Mouse (Mus musculus): ENCODE data around the gene Stap2. TPM values are rescaled to one million over a fixed set of nuclear protein-coding genes. Genes with fewer than 3 reads are reported as not detected.

Gene Stap2
- 0.28 and 0.35 TPM in 2 replicates for polyA plus RNA-seq (2021; fragmentation: Nextera tagmentation)
- long read RNA-seq, experiment 1, partial matches to known transcripts: 0 of 1 reads
- long read RNA-seq, experiment 1, other reads (novel, unspliced or antisense): 0 of 1 reads
- long read RNA-seq, experiment 2, partial matches to known transcripts: 0 of 7 reads
- long read RNA-seq, experiment 2, other reads (novel, unspliced or antisense): 3 of 7 reads

GRCm38 (mm10) chr17:56005415-56006061, at the start of gene Stap2, which contains the start of gene Mpnd:
Stap2 (minus strand) TSS chr17:56005584.
Mpnd (plus strand) TSS chr17:56005711.

GRCm38 (mm10) chr17:56040030-56040856, 34.9 kb upstream of the Stap2 start, which contains the start of gene Chaf1a:
Chaf1a (plus strand) TSS chr17:56040439.

GRCm38 (mm10) chr17:56036176-56036900, 31.0 kb upstream of the Stap2 start, which contains the start of gene Sh3gl1:
Sh3gl1 (minus strand) TSS chr17:56036635.

GRCm38 (mm10) chr17:55986030-55986961, 19.1 kb downstream of the Stap2 start, which contains the start of gene Fsd1:
Fsd1 (plus strand) TSS chr17:55986509.

GRCm38 (mm10) chr17:55969966-55970891, 35.2 kb downstream of the Stap2 start, which contains the start of gene Shd:
Shd (plus strand) TSS chr17:55970467.

GRCm38 (mm10) chr17:55958918-55959728, 46.3 kb downstream of the Stap2 start, which contains the start of gene Yju2:
Yju2 (plus strand) TSS chr17:55959099.

GRCm38 (mm10) chr17:55952447-55953027, 52.8 kb downstream of the Stap2 start, which contains the start of gene Ebi3:
Ebi3 (plus strand) TSS chr17:55952640.

GRCm38 (mm10) chr17:55949400-55949799, 56.0 kb downstream of the Stap2 start, which contains the start of gene Zfp119b:
Zfp119b (minus strand) TSS chr17:55949500.

Other genes with a start within 250 kb of the Stap2 start
- gene Zfp119a, start 126.7 kb downstream of the Stap2 start, polyA plus RNA-seq (2021; fragmentation: Nextera tagmentation): 3.7 and 5.9 TPM in 2 replicates
- 6.0 TPM in 2 replicates for gene Zfp959, start 113.5 kb downstream of the Stap2 start, polyA plus RNA-seq (2021; fragmentation: Nextera tagmentation)
- gene Zfp119b, start 56.1 kb downstream of the Stap2 start, polyA plus RNA-seq (2021; fragmentation: Nextera tagmentation): 3.2 and 3.8 TPM in 2 replicates
- gene Ebi3, start 52.9 kb downstream of the Stap2 start, polyA plus RNA-seq (2021; fragmentation: Nextera tagmentation): 1.6 and 1.9 TPM in 2 replicates
- 11.1 and 11.5 TPM in 2 replicates for gene Yju2, start 46.5 kb downstream of the Stap2 start, polyA plus RNA-seq (2021; fragmentation: Nextera tagmentation)
- 22.8 and 32.3 TPM in 2 replicates for gene Shd, start 35.1 kb downstream of the Stap2 start, polyA plus RNA-seq (2021; fragmentation: Nextera tagmentation)
- 84.6 and 97.2 TPM in 2 replicates for gene Fsd1, start 19.1 kb downstream of the Stap2 start, polyA plus RNA-seq (2021; fragmentation: Nextera tagmentation)
- 13.4 and 19.2 TPM in 2 replicates for gene Mpnd, start 127 bp upstream of the Stap2 start, polyA plus RNA-seq (2021; fragmentation: Nextera tagmentation)
- 37.8 and 39.8 TPM in 2 replicates for gene Sh3gl1, start 31.1 kb upstream of the Stap2 start, polyA plus RNA-seq (2021; fragmentation: Nextera tagmentation)
- 0.68 and 0.92 TPM in 2 replicates for gene Chaf1a, start 34.9 kb upstream of the Stap2 start, polyA plus RNA-seq (2021; fragmentation: Nextera tagmentation)
- gene Ubxn6, start 69.4 kb upstream of the Stap2 start, polyA plus RNA-seq (2021; fragmentation: Nextera tagmentation): 84.0 and 89.6 TPM in 2 replicates
- 73.1 and 79.1 TPM in 2 replicates for gene Hdgfl2, start 74.0 kb upstream of the Stap2 start, polyA plus RNA-seq (2021; fragmentation: Nextera tagmentation)
- gene Plin4, start 104.2 kb upstream of the Stap2 start, polyA plus RNA-seq (2021; fragmentation: Nextera tagmentation): 0.13 and 0.18 TPM in 2 replicates
- 2.0 and 2.2 TPM in 2 replicates for gene Plin5, start 112.0 kb upstream of the Stap2 start, polyA plus RNA-seq (2021; fragmentation: Nextera tagmentation)
- gene Lrg1, start 116.4 kb upstream of the Stap2 start, polyA plus RNA-seq (2021; fragmentation: Nextera tagmentation): 1.5 and 1.8 TPM in 2 replicates
- gene Sema6b, start 134.8 kb upstream of the Stap2 start, polyA plus RNA-seq (2021; fragmentation: Nextera tagmentation): 3.9 and 4.9 TPM in 2 replicates
- gene Tnfaip8l1, start 156.9 kb upstream of the Stap2 start, polyA plus RNA-seq (2021; fragmentation: Nextera tagmentation): 7.2 and 9.1 TPM in 2 replicates
- gene Mydgf, start 178.3 kb upstream of the Stap2 start, polyA plus RNA-seq (2021; fragmentation: Nextera tagmentation): 83.8 and 89.4 TPM in 2 replicates
- 17.7 and 19.1 TPM in 2 replicates for gene Dpp9, start 213.3 kb upstream of the Stap2 start, polyA plus RNA-seq (2021; fragmentation: Nextera tagmentation)